11 mouse cellular contexts compared by ENCODE assay signal in the genomic region with DNA sequence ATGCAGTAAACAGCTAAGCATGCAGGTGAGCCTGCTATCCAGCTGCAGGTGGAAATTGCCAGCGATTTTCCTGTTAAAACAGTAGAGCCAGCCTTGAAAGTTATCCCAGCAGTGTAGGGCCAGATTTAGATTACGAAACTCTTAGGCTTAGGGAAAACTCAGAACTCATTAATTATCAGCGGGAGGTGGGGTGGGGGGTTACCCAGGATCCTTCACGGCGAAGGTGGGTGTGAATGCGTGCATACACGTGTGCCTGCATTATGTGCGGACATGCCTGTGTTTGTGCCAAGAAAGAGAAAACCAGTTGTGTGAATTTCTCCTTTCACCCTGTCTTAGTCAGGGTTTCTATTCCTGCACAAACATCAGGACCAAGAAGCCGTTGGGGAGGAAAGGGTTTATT. TPM values are rescaled to one million over a fixed set of nuclear protein-coding genes. Genes with fewer than 3 reads are reported as not detected.
DNase-seq lines count a peak whose midpoint lies in the region; ATAC-seq lines count a peak whose summit lies in the region.
"Had no signal": no experiment of that assay in that cellular context is flagged by ENCODE, and none has a peak within 500 bp of the region (broad histone marks: within the 10 kb centered on the region; RNA-seq: fewer than 3 reads in every experiment).

No protein-coding gene starts in this region.

- WGBS in heart, embryonic 10.5 days: 68% methylated on average over 9 of the region's 9 CpGs
- WGBS in embryonic facial prominence, embryonic 14.5 days: 39% methylated on average over 9 of the region's 9 CpGs
- 27% methylated on average over 9 of the region's 9 CpGs for WGBS in hindbrain, embryonic 16.5 days
- 36% methylated on average over 9 of the region's 9 CpGs for WGBS in neural tube, embryonic 12.5 days

- no peak overlapping the region for H3K9ac ChIP-seq in embryonic facial prominence, embryonic 14.5 days (ENCODE audit: low read depth, low read length)
- 0 out of 2 replicates have a peak overlapping the region, but pooled peaks have one; percentile 19 for H3K9ac ChIP-seq in hindbrain, embryonic 16.5 days (ENCODE audit: low read depth, low read length)
- H3K9ac ChIP-seq in neural tube, embryonic 12.5 days: 0 out of 2 replicates have a peak overlapping the region, but pooled peaks have one; percentile 38

- DNase-seq in heart, embryonic 10.5 days (ENCODE audit: low spot score): no peak
- no peak for DNase-seq in heart, adult 8-10 months (ENCODE audit: low spot score)
- no peak for DNase-seq in embryonic facial prominence, embryonic 14.5 days (ENCODE audit: low spot score)
- DNase-seq in right cerebral cortex, postnatal 14 days: no peak
- no peak for DNase-seq in heart, postnatal 10 days
- no peak for DNase-seq in cerebellum, adult 9-10 months
- DNase-seq: adrenal gland, postnatal 36 days; heart, postnatal 4 days; lung, postnatal 14 days had no signal

- H3K4me2 ChIP-seq in embryonic facial prominence, embryonic 14.5 days (ENCODE audit: low read depth, low read length): no peak overlapping the region
- no peak overlapping the region for H3K4me2 ChIP-seq in hindbrain, embryonic 16.5 days (ENCODE audit: low read length)
- H3K4me2 ChIP-seq in neural tube, embryonic 12.5 days (replicated peaks): peak overlapping the region; percentile 52

- H3K9me3 ChIP-seq in heart, embryonic 10.5 days: no peaks in the 10 kb centered on the region
- H3K9me3 ChIP-seq in embryonic facial prominence, embryonic 14.5 days (ENCODE audit: control insufficient read depth, low read length): no peaks in the 10 kb centered on the region
- H3K9me3 ChIP-seq in hindbrain, embryonic 16.5 days (ENCODE audit: control insufficient read depth, low read length): no peaks in the 10 kb centered on the region
- H3K9me3 ChIP-seq in neural tube, embryonic 12.5 days: no peaks in the 10 kb centered on the region

- peaks cover 65% of the 10 kb centered on the region for H3K4me1 ChIP-seq in heart, embryonic 10.5 days
- peaks cover 45% of the 10 kb centered on the region for H3K4me1 ChIP-seq in embryonic facial prominence, embryonic 14.5 days (ENCODE audit: control insufficient read depth, insufficient read depth, low read length)
- peaks cover 46% of the 10 kb centered on the region for H3K4me1 ChIP-seq in hindbrain, embryonic 16.5 days (ENCODE audit: control insufficient read depth, insufficient read depth, low read depth, low read length)
- H3K4me1 ChIP-seq in neural tube, embryonic 12.5 days: peaks cover 83% of the 10 kb centered on the region

- peak overlapping the region; percentile 78; the same call in 1 of the 2 replicates for H3K27ac ChIP-seq in heart, embryonic 10.5 days
- H3K27ac ChIP-seq in embryonic facial prominence, embryonic 14.5 days (replicated peaks; ENCODE audit: low read depth, low read length): peak overlapping the region; percentile 77
- H3K27ac ChIP-seq in hindbrain, embryonic 16.5 days (ENCODE audit: low read depth, low read length): peak overlapping the region; percentile 83; the same call in 1 of the 2 replicates
- H3K27ac ChIP-seq in neural tube, embryonic 12.5 days: peak overlapping the region; percentile 99

- no peaks in the 10 kb centered on the region for H3K36me3 ChIP-seq in heart, embryonic 10.5 days
- no peaks in the 10 kb centered on the region; the same call in 1 of the 2 replicates for H3K36me3 ChIP-seq in embryonic facial prominence, embryonic 14.5 days (ENCODE audit: control insufficient read depth, insufficient read depth, low read length)
- no peaks in the 10 kb centered on the region; the same call in 1 of the 2 replicates for H3K36me3 ChIP-seq in hindbrain, embryonic 16.5 days (ENCODE audit: control insufficient read depth, insufficient read depth, low read length)
- H3K36me3 ChIP-seq in neural tube, embryonic 12.5 days: no peaks in the 10 kb centered on the region

- intact Hi-C loops in heart, postnatal 10 days (cut with DNase I): loop anchor here (10.0 kb wide), 1 partner anchor 368 kb away; no protein-coding TSS in a partner anchor

- no peaks in the 10 kb centered on the region for H3K27me3 ChIP-seq in heart, embryonic 10.5 days (ENCODE audit: insufficient read depth, poor library complexity, severe bottlenecking)
- H3K27me3 ChIP-seq in embryonic facial prominence, embryonic 14.5 days (replicated peaks; ENCODE audit: control insufficient read depth, insufficient read depth, low read length): no peaks in the 10 kb centered on the region
- H3K27me3 ChIP-seq in hindbrain, embryonic 16.5 days (replicated peaks; ENCODE audit: control insufficient read depth, insufficient read depth, low read length): no peaks in the 10 kb centered on the region
- 0 out of 2 replicates have a peak, but pooled peaks cover 2% of the 10 kb centered on the region for H3K27me3 ChIP-seq in neural tube, embryonic 12.5 days (replicated peaks)

- H3K4me3 ChIP-seq in heart, embryonic 10.5 days: no peak overlapping the region
- no peak overlapping the region for H3K4me3 ChIP-seq in embryonic facial prominence, embryonic 14.5 days (ENCODE audit: low read depth, low read length)
- H3K4me3 ChIP-seq in hindbrain, embryonic 16.5 days (ENCODE audit: low read length): no peak overlapping the region
- no peak overlapping the region for H3K4me3 ChIP-seq in neural tube, embryonic 12.5 days

- ATAC-seq in embryonic facial prominence, embryonic 14.5 days (ENCODE audit: low read depth): no peak
- ATAC-seq in hindbrain, embryonic 16.5 days: no peak
- no peak for ATAC-seq in neural tube, embryonic 12.5 days (ENCODE audit: low FRiP score, low read depth)

RNA-seq across cellular contexts. Expression of gene A3galt2, which starts 38.4 kb away (rescaled TPM):
- polyA plus RNA-seq in heart, embryonic 10.5 days (2016; fragmentation: Nextera tagmentation; extraction: Ambion mirVana): 0.04 and 0.10 TPM in 2 replicates
- under 1 TPM in 2 of 4 experiments, not detected in 2; 0.09 to 0.11 TPM for total RNA-seq in heart, adult 8-10 months (2022)
- 0.13 TPM in 2 replicates for polyA plus RNA-seq in embryonic facial prominence, embryonic 14.5 days (2014; fragmentation: Nextera tagmentation; extraction: Ambion mirVana)
- 0.23 and 0.36 TPM in 2 replicates for polyA plus RNA-seq in hindbrain, embryonic 16.5 days (2015; fragmentation: Nextera tagmentation; extraction: Ambion mirVana)
- 0.46 and 0.54 TPM in 2 replicates for polyA plus RNA-seq in neural tube, embryonic 12.5 days (2016; fragmentation: Nextera tagmentation; extraction: Ambion mirVana)
- total RNA-seq in heart, postnatal 10 days (2021): under 1 TPM; 0.12 to 0.29 TPM
